Comparison of ENCODE assay signal across 8 mouse cellular contexts in the genomic region with DNA sequence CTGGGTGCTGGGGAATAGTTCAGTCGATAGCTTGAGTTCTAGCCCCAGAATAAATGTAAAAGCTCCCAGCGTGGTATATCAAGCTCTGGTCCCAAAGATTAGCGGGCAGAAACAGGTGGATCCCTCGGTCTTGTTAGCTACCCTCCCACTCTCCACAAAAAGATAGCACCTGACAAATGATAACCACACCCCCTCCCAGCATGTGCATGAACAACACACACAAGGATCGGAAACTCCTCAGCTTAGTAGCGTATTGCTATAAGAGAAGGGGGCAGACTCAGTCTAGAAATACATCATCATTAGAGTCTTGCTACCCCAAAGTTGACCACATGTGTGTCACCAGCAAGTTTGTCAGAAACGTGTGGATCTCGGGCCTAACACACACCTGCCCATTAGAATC. TPM values are rescaled to one million over a fixed set of nuclear protein-coding genes. Genes with fewer than 3 reads are reported as not detected.
A peak's percentile ranks its signal among the peaks of the same experiment; 100 is the strongest.
DNase-seq lines count a peak whose midpoint lies in the region; ATAC-seq and TF ChIP-seq lines count a peak whose summit lies in the region.

Gene Gkap1, minus strand, starts transcription at position 101 of the 400 bp plus-strand sequence.

- H3K79me3 ChIP-seq in C2C12 (ENCODE audit: low read depth), result no peaks in the 10 kb centered on the region

- peaks cover 40% of the 10 kb centered on the region for H3K4me1 ChIP-seq in E14TG2a.4 (replicated peaks; ENCODE audit: low read depth, low read length)
- peaks cover 22% of the 10 kb centered on the region for H3K4me1 ChIP-seq in forebrain, embryonic 13.5 days
- no peaks in the 10 kb centered on the region for H3K4me1 ChIP-seq in hindbrain, embryonic 11.5 days (replicated peaks; ENCODE audit: control insufficient read depth, insufficient read depth, low read length)
- H3K4me1 ChIP-seq in liver, embryonic 14.5 days (replicated peaks; ENCODE audit: control insufficient read depth in 2 of 2, insufficient read depth in 2 of 2, low read length in 1 of 2), result 0 out of 4 replicates have a peak, but pooled peaks cover 0 to 2% of the 10 kb centered on the region in 2 experiments

- peak within 1 kb of the TSS; percentile 89 for H3K27ac ChIP-seq in forebrain, embryonic 13.5 days
- H3K27ac ChIP-seq in hindbrain, embryonic 11.5 days (ENCODE audit: low read depth, low read length), result peak within 1 kb of the TSS; percentile 83
- H3K27ac ChIP-seq in liver, embryonic 14.5 days, result no peak within 1 kb of the TSS

- peak within 1 kb of the TSS; percentile 49 for H3K4me3 ChIP-seq in C2C12 (ENCODE audit: insufficient read depth, poor library complexity, severe bottlenecking)
- H3K4me3 ChIP-seq in E14TG2a.4 (replicated peaks; ENCODE audit: low read length), result peak within 1 kb of the TSS; percentile 87
- H3K4me3 ChIP-seq in forebrain, embryonic 13.5 days, result peak within 1 kb of the TSS; percentile 84
- peak within 1 kb of the TSS; percentile 79 for H3K4me3 ChIP-seq in hindbrain, embryonic 11.5 days (ENCODE audit: low read depth, low read length)
- peak within 1 kb of the TSS; percentile 66 to 67 for H3K4me3 ChIP-seq in liver, embryonic 14.5 days (ENCODE audit: insufficient read depth in 1 of 2, low read depth in 2 of 2, low read length in 2 of 2)

- no peak for ATAC-seq in forebrain, embryonic 13.5 days
- ATAC-seq in hindbrain, embryonic 11.5 days (ENCODE audit: low FRiP score), result no peak
- no peak for ATAC-seq in liver, embryonic 14.5 days (ENCODE audit: insufficient read depth)

- peak within 1 kb of the TSS; percentile 91 for H3K9ac ChIP-seq in forebrain, embryonic 13.5 days
- H3K9ac ChIP-seq in hindbrain, embryonic 11.5 days (ENCODE audit: low read depth, low read length), result peak within 1 kb of the TSS; percentile 89
- H3K9ac ChIP-seq in liver, embryonic 14.5 days (replicated peaks), result peak within 1 kb of the TSS; percentile 34

- H3K27me3 ChIP-seq in C2C12 (ENCODE audit: control insufficient read depth, insufficient read depth, insufficient read length), result no peaks in the 10 kb centered on the region
- H3K27me3 ChIP-seq in E14TG2a.4 (ENCODE audit: insufficient read depth, low read length), result peaks cover 42% of the 10 kb centered on the region
- H3K27me3 ChIP-seq in forebrain, embryonic 13.5 days, result no peaks in the 10 kb centered on the region
- no peaks in the 10 kb centered on the region for H3K27me3 ChIP-seq in hindbrain, embryonic 11.5 days (ENCODE audit: control insufficient read depth, insufficient read depth, low read length)
- peaks cover 48% of the 10 kb centered on the region for H3K27me3 ChIP-seq in liver, embryonic 14.5 days (ENCODE audit: control insufficient read depth, insufficient read depth, low read length)

- peak within 1 kb of the TSS; percentile 84 for H3ac ChIP-seq in C2C12 (ENCODE audit: control insufficient read depth, insufficient read length, low read depth)

- no peaks in the 10 kb centered on the region for H3K79me2 ChIP-seq in C2C12 (ENCODE audit: control insufficient read depth, insufficient read depth)

- 78% methylated on average over 8 of the region's 8 CpGs for WGBS in forebrain, embryonic 13.5 days
- 71% methylated on average over 8 of the region's 8 CpGs for WGBS in hindbrain, embryonic 11.5 days
- 49% methylated on average over 8 of the region's 8 CpGs for WGBS in liver, embryonic 14.5 days (ENCODE audit: insufficient replicate concordance)

- no peaks in the 10 kb centered on the region for H3K9me3 ChIP-seq in E14TG2a.4 (ENCODE audit: low read length)
- no peaks in the 10 kb centered on the region for H3K9me3 ChIP-seq in forebrain, embryonic 13.5 days (replicated peaks)
- no peaks in the 10 kb centered on the region for H3K9me3 ChIP-seq in hindbrain, embryonic 11.5 days (ENCODE audit: control insufficient read depth, low read length)
- no peaks in the 10 kb centered on the region for H3K9me3 ChIP-seq in liver, embryonic 14.5 days (ENCODE audit: control insufficient read depth, low read length)

- H3K4me2 ChIP-seq in forebrain, embryonic 13.5 days, result peak within 1 kb of the TSS; percentile 76
- H3K4me2 ChIP-seq in hindbrain, embryonic 11.5 days (replicated peaks; ENCODE audit: low read depth, low read length), result peak within 1 kb of the TSS; percentile 80
- peak within 1 kb of the TSS; percentile 90 for H3K4me2 ChIP-seq in liver, embryonic 14.5 days (ENCODE audit: low read depth)

- no peaks in the 10 kb centered on the region for H3K36me3 ChIP-seq in C2C12 (ENCODE audit: control insufficient read depth, insufficient read depth)
- H3K36me3 ChIP-seq in E14TG2a.4 (ENCODE audit: insufficient read depth, low read length), result no peaks in the 10 kb centered on the region
- H3K36me3 ChIP-seq in forebrain, embryonic 13.5 days (ENCODE audit: poor library complexity, severe bottlenecking), result no peaks in the 10 kb centered on the region
- H3K36me3 ChIP-seq in hindbrain, embryonic 11.5 days (ENCODE audit: control insufficient read depth, insufficient read depth, low read length), result no peaks in the 10 kb centered on the region
- H3K36me3 ChIP-seq in liver, embryonic 14.5 days (replicated peaks; ENCODE audit: control insufficient read depth, insufficient read depth, low read depth), result no peaks in the 10 kb centered on the region

- no peak for DNase-seq in hindbrain, embryonic 11.5 days (ENCODE audit: low spot score)
- no peak for DNase-seq in liver, embryonic 14.5 days (ENCODE audit: low read depth in 3 of 3, low spot score in 3 of 3)
- no peak for DNase-seq in spleen, postnatal 4 days (ENCODE audit: low spot score in 2 of 2)
- DNase-seq in cerebellum, postnatal 14 days, result no peak
- DNase-seq in lung, adult 18-20 months, result no peak

- TF ChIP-seq CTCF in C2C12 (IDR thresholded peaks at IDR 0.05; ENCODE audit: control insufficient read depth, insufficient read depth, insufficient read length) (no peak), E14TG2a.4 (conservative IDR thresholded peaks at IDR 0.05; ENCODE audit: low read length) (no peak)
- TF ChIP-seq CTCF in liver, embryonic 14.5 days (IDR thresholded peaks at IDR 0.05; ENCODE audit: low read depth), result no peak

- no peak for TF ChIP-seq EP300 in liver, embryonic 14.5 days (IDR thresholded peaks at IDR 0.05; ENCODE audit: low read depth)

TF ChIP-seq in C2C12, 6 proteins besides CTCF, POLR2A, EP300 and RAD21:
- TF ChIP-seq MAX (IDR thresholded peaks at IDR 0.05) (no peak), MYOD1 (IDR thresholded peaks at IDR 0.05; ENCODE audit: control insufficient read depth, insufficient read length, low read depth) (no peak), USF1 (IDR thresholded peaks at IDR 0.05; ENCODE audit: low read depth) (no peak), MYOG (IDR thresholded peaks at IDR 0.05; ENCODE audit: control insufficient read depth, extremely low read depth, insufficient read length) (no peak), FOSL1 (IDR thresholded peaks at IDR 0.05; ENCODE audit: insufficient read depth, low read length, poor library complexity, severe bottlenecking) (no peak), CEBPB (IDR thresholded peaks at IDR 0.05; ENCODE audit: low read depth) (no peak)

RNA-seq across cellular contexts. Expression of gene Gkap1, which starts in this region (rescaled TPM):
- polyA plus RNA-seq in C2C12 (2012; fragmentation: generic; extraction: Trizol), result 12.2 TPM
- polyA plus RNA-seq in forebrain, embryonic 13.5 days (2015; fragmentation: Nextera tagmentation; extraction: Ambion mirVana), result 32.0 and 34.6 TPM in 2 replicates
- 37.3 and 45.2 TPM in 2 replicates for polyA plus RNA-seq in hindbrain, embryonic 11.5 days (2014; fragmentation: Nextera tagmentation; extraction: Ambion mirVana)
- 1.5 and 4.8 TPM in 2 replicates for polyA plus RNA-seq in liver, embryonic 14.5 days (2012; rRNA removed)
- 2.9 and 3.8 TPM in 2 replicates for polyA plus RNA-seq in liver, embryonic 14.5 days (2014; fragmentation: Nextera tagmentation; extraction: Ambion mirVana)

Comparison
In these comparisons a context has a peak if more than half of its experiments do, and no peak if none do; other contexts are left out.
1. H3K9ac ChIP-seq: peak in every context shown above with its lines; median percentile 91 in forebrain, embryonic 13.5 days; 89 in hindbrain, embryonic 11.5 days; 34 in liver, embryonic 14.5 days.